Mouse (Mus musculus) effector memory CD4-positive, alpha-beta T cell, adult 5 months (primary cell): ENCODE results near the gene Ccdc85b. TPM values are rescaled to one million over a fixed set of nuclear protein-coding genes. Genes with fewer than 3 reads are reported as not detected.

Source experiments
- polyA plus RNA-seq: library from polyadenylated mRNA; unstranded; fragments of 100-300 nt; shearing (Covaris generic); gene quantifications from one replicate; pipeline ENCODE4 v1.2.1, GENCODE M21; 2017

The Ccdc85b gene
- 4.4 TPM for polyA plus RNA-seq

DNA sequence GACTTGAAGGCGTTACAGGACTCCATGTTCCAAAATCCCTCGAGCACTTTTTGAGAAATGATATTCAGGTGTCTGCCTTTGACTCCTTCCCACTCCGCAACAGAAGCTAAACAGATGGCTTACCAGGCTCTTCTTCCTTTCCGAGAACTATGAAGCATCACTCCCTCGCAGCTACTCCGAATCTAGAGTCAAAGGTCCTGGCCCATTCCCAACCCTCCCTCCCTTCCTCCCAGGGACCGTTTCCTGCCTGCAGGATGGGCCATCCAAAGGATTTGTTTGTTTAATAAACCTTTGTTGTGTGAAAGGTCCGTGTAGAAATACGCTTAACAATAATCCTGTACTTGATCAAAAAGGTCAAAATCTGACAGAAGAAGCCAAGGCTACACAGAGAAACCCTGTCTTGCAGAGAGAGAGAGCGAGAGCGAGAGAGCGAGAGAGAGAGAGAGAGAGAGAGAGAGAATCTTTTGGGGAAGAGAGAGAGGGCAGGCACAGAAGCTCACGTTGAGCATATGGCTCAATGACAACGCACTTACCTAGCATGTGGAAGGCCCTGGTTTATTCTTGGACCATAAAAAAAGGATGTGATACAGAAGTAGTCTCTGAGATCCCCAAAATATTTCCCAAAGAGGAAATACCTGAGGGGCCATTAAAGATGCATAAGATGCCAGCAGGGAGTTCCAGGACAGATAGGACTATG lies at the start of gene Ccdc85b:
Ccdc85b (minus strand) TSS at position 149 of the 697 bp plus-strand sequence.

DNA sequence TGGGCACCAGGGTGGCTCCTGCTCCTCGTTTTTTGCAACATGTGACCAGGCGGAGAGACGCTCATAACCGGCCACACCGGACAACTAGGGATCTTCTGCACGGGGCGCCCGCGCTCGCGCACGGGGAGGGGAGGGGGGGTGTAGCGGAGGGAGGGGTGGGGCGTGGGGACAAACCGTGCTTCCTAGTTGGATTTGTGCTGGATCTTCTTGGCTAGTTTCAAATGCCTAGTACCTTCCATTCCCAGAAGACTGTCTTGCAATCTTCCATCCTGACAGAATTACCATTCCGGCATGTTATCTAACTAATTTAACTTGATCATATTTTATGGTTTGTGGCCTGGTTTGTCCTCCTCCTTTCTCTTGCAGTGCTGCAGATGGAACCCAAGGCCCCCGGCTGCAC lies 46.0 kb upstream of the Ccdc85b start, which contains the start of gene 1700020D05Rik:
1700020D05Rik (minus strand) TSS at position 101 of the 400 bp plus-strand sequence.

DNA sequence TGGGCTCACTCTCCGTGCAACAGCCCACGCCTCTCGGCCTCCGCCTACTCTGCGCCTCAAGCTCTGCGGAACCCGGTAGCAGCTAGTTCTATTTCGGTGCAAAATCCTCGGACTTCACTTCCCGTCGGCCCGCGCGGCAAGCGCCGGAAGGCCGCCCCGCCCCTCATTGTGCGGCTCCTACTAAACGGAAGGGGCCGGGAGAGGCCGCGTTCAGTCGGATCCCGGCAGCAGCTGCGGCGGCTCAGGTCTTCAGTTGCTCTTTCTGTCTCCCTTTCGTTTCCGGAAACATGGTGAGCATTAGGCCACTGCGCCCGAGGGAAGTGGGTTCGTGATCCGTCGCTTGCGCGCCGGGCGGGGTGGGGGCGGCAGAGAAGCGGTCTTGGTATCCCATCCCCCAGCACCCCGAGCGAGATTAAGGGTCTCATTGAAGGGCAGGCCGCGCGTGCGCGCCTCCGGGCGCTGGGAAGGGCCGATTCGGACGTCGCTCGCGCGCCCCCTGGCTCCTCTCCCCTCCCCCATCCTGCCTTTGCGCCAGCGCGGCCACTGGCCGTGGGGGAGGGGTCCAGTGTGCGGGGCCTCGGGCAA lies 32.7 kb upstream of the Ccdc85b start, which contains the start of gene Cfl1:
Cfl1 (plus strand) TSS at position 143 of the 585 bp plus-strand sequence.

DNA sequence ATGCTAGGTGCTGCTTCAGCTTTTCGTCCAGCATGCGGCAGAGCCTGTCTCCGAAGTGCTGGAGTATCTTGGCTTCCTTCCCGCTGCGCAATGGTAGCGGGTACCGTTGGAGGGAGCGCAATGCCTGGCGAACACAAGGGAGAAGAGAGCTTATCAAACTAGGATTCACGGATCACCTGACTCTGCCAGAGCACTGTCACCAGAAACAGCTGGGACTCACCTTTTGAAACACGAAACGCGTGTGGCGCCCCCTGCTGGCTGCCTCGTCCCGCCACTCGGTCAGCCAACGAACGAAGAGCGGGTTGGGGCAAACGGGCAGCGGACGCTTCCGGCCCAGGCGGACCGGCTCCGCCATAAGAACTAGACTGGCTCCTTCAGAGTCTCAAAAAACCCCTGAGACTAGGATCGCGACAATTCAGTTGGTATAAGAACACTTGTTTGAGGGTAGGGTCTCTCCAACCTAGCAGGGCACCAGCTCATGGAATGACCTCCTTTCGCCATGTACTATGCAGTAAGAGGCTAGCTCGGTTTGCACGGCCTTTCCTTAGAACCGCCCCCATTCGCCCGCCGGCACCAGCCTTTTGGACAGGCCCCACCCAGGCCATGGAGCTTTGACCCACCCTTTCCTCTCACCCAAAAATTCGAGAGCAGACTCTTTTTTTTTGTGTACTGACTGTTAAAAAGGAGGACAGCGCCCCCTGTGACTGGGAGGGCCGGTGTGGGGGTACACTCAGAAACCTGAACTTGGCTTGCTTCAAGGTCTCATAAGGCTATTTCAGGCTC lies 30.3 kb upstream of the Ccdc85b start, which contains the start of gene Mus81:
Mus81 (minus strand) TSS at position 635 of the 783 bp plus-strand sequence.

DNA sequence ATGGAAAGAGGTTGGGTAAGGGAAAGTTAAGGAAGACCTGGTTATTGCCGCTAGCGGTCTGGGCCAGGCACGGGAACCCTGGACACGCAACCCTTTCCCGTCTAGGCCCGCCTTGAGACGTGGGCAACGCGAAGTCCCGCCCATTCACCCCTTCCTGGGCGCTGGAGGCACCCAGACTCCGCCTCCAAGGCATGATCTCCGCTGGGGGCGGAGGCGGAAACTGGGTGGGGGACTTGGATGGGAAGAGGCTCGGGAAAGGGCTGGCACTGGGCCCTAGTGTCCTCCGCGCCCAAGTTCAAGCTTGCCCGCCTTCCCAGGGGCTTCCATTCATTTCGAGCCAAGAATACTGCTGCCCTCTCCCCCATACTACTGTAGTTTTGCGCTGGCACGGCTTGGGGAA lies 16.0 kb upstream of the Ccdc85b start, which contains the start of gene Efemp2:
Efemp2 (plus strand) TSS at position 235 of the 400 bp plus-strand sequence.

DNA sequence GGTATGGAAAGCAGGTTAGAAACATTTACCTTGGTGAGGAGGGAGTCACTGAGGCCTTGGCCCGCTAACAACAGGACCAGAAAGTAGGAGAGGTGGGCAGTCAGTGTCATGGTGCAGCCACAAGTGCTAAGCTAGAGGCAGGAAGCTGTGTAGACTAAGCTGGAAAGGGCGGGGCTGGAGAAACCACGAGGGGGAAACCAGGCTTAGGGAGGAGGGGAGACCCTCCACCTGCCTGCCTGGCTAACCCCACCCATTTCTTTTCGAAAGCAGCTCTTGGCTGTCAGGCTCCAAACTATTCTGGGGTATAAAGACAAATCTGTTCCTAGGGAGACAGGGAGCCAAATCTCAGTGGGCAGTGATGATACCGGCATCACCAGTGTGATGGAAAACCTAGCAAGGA lies 10.7 kb upstream of the Ccdc85b start, which contains the start of gene Ctsw:
Ctsw (minus strand) TSS at position 134 of the 400 bp plus-strand sequence.

DNA sequence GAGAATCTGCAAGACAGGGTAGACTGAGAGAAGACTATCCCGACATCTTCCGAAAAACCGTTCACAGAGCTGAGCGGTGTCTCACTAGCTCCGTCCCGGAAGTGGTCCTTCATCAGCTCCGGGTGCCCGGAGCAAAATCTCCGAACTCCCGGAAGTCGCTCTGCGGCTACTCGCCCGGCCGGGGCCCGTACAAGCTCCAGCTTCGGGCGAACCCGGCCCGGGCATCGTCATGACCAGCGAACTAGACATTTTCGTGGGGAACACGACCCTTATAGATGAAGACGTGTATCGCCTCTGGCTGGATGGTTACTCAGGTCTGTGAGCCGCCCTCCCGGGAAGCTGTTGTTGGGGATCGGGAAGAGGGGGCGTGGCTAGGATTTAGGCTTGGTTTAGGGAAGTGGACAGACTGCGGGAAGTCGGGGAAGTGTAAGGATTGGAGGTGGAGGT lies 2.8 kb upstream of the Ccdc85b start, which contains the start of gene Fibp:
Fibp (plus strand) TSS at position 151 of the 447 bp plus-strand sequence.

DNA sequence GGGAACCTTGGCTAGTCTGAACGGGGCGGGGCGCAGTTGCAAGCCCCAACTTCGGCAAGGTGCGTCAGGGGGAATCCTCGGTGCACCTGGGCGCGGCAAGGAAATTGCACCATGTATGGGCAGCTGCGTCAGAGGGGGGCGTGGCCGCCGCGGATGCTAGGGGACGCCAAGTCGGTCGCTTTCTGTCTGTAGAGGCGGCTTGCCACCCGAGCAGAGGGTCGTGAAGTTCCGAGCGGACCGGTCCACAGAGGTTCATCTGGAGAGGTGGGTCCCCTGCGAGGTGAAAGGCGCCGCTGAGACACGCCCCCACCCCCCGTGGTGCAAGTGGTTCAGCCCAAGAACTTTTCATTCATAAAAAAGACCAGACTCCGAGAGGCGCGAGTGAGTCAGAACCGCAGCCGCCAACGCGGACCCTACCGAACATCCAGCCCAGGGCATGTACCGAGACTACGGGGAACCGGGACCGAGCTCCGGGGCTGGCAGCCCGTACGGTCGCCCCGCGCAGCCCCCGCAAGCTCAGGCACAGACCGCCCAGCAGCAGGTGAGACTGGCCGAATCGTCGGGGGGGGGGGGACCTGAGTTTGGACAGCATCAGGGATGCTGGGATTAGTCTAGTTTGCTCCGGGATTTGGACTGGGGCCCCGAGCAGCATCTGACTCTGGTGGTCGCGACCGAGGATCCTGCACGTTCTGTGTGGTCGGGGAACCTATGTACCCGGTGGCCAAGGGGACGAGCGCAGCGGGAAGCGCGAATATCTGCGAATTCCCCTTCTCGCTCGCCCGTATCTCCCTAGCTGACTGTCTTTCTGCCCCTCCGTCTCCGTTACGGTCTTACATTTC lies 10.0 kb downstream of the Ccdc85b start, which contains the start of gene Fosl1:
Fosl1 (plus strand) TSS at position 33 of the 839 bp plus-strand sequence.

DNA sequence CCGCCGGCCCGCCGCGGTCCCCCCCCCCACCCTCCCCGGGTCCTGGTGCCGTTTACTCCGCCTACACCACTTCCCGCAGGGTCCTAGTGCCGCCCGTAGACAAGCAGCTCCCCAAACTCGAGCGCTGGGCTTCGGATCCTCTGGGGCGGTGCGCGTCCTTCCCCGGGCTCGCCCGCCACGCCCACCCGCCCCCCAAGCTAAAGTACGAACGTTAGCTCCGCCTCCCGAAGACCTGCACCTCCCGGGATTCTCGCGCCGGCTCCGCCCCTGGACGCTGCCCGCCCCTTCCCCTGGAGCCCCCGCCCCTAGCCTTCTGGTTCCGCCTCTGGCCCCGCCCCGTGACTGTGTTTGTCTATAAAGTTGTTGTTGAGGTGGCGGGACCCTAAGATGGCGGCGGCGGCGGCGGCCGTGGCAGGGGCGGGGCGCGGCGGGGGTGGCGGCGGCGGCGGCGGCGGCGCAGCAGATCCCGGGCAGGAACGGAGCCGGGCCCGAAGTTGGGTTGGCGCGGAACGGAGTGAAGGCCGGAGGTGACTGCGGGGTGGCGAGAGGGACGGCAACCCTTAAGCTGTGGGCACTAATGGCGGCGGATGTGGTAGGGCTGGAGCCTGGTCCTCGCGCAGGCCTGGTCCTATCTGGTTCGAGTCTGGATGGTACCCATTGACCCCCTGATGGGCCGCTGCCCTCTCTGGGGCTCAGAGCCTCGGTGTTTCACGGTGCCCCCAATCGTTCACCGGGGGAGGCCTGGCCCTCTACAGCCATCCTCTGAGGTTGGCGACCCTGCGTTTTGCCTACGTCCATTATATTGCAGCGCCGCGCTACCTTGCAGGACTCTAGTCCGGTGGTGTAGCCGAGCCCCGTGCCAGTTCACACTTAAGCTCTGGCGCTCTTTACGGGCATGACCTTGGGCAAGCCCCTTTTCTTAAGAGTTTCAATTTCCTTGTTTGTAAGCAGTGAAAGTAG lies 32.6 kb downstream of the Ccdc85b start, which contains the start of the genes Drap1 and AI837181:
Drap1 (minus strand) TSS at position 198 of the 960 bp plus-strand sequence.
AI837181 (plus strand) TSS at position 363 of the 960 bp plus-strand sequence.

Other genes starting within 250 kb of the Ccdc85b start
- 95.2 TPM for gene Pacs1, start 184.8 kb downstream of the Ccdc85b start, polyA plus RNA-seq
- gene Sf3b2, start 162.4 kb downstream of the Ccdc85b start, polyA plus RNA-seq: 294 TPM
- not detected for gene Gal3st3, start 159.6 kb downstream of the Ccdc85b start, polyA plus RNA-seq
- gene Catsper1, start 122.2 kb downstream of the Ccdc85b start, polyA plus RNA-seq: not detected
- 0.65 TPM for gene Cst6, start 108.3 kb downstream of the Ccdc85b start, polyA plus RNA-seq
- 35.1 TPM for gene Eif1ad, start 91.2 kb downstream of the Ccdc85b start, polyA plus RNA-seq
- 156 TPM for gene Banf1, start 90.7 kb downstream of the Ccdc85b start, polyA plus RNA-seq
- 218 TPM for gene Sart1, start 69.2 kb downstream of the Ccdc85b start, polyA plus RNA-seq
- not detected for gene Tsga10ip, start 55.4 kb downstream of the Ccdc85b start, polyA plus RNA-seq
- 175 TPM for gene Drap1, start 32.9 kb downstream of the Ccdc85b start, polyA plus RNA-seq
- 24.5 TPM for gene AI837181, start 32.8 kb downstream of the Ccdc85b start, polyA plus RNA-seq
- 0.77 TPM for gene Fosl1, start 10.3 kb downstream of the Ccdc85b start, polyA plus RNA-seq
- gene Fibp, start 2.7 kb upstream of the Ccdc85b start, polyA plus RNA-seq: 68.1 TPM
- gene Ctsw, start 10.6 kb upstream of the Ccdc85b start, polyA plus RNA-seq: 191 TPM
- 0.86 TPM for gene Efemp2, start 16.1 kb upstream of the Ccdc85b start, polyA plus RNA-seq
- gene Mus81, start 30.5 kb upstream of the Ccdc85b start, polyA plus RNA-seq: 24.6 TPM
- 2,701 TPM for gene Cfl1, start 32.6 kb upstream of the Ccdc85b start, polyA plus RNA-seq
- gene 1700020D05Rik, start 45.9 kb upstream of the Ccdc85b start, polyA plus RNA-seq: not detected
- gene Snx32, start 52.6 kb upstream of the Ccdc85b start, polyA plus RNA-seq: 3.8 TPM
- not detected for gene Ovol1, start 102.8 kb upstream of the Ccdc85b start, polyA plus RNA-seq
- gene Ap5b1, start 110.1 kb upstream of the Ccdc85b start, polyA plus RNA-seq: 8.2 TPM
- gene Rnaseh2c, start 144.0 kb upstream of the Ccdc85b start, polyA plus RNA-seq: 84.3 TPM
- gene Kat5, start 152.3 kb upstream of the Ccdc85b start, polyA plus RNA-seq: 66.5 TPM
- gene Rela, start 179.6 kb upstream of the Ccdc85b start, polyA plus RNA-seq: 279 TPM
- gene Sipa1, start 205.8 kb upstream of the Ccdc85b start, polyA plus RNA-seq: 174 TPM
- 58.1 TPM for gene Map3k11, start 230.8 kb upstream of the Ccdc85b start, polyA plus RNA-seq
- 45.2 TPM for gene Pcnx3, start 231.0 kb upstream of the Ccdc85b start, polyA plus RNA-seq
- 2.7 TPM for gene Kcnk7, start 246.5 kb upstream of the Ccdc85b start, polyA plus RNA-seq